Mouse (Mus musculus) kidney, embryonic 15.5 days (tissue): ENCODE measurements around the gene Aunip. TPM values are rescaled to one million over a fixed set of nuclear protein-coding genes. Genes with fewer than 3 reads are reported as not detected.

Experiments used
- ATAC-seq: fragments of 200-750 bp; cut with Nextera tagmentation; replicated peaks from 2 replicates; pipeline ENCODE4 v1.8.0; 2017; ENCODE audit warnings: moderate TSS enrichment; ENCODE audit not compliant: low FRiP score
- H3K27ac ChIP-seq: fragments of 300-500 bp; sonication (generic); 2 replicates; pipeline ENCODE4 v1.5.1; 2015; ENCODE audit warnings: mild to moderate bottlenecking, inconsistent platforms
- H3K27me3 ChIP-seq: fragments of 300-500 bp; sonication (generic); 2 replicates; pipeline ENCODE4 v1.6.1; 2015; ENCODE audit warnings: inconsistent platforms
- H3K36me3 ChIP-seq: fragments of 300-500 bp; sonication (generic); 2 replicates; pipeline ENCODE4 v1.6.1; 2015; ENCODE audit warnings: inconsistent platforms
- H3K4me1 ChIP-seq: fragments of 300-500 bp; sonication (generic); 2 replicates; pipeline ENCODE4 v1.6.1; 2015; ENCODE audit warnings: inconsistent platforms
- H3K4me2 ChIP-seq: fragments of 300-500 bp; sonication (generic); 2 replicates; pipeline ENCODE4 v1.6.1; 2015; ENCODE audit warnings: moderate library complexity, mild to moderate bottlenecking, inconsistent platforms
- H3K4me3 ChIP-seq: fragments of 300-500 bp; sonication (generic); replicated peaks from 2 replicates; pipeline ENCODE4 v1.5.1; 2015; ENCODE audit warnings: mild to moderate bottlenecking, inconsistent platforms
- H3K9ac ChIP-seq: fragments of 300-500 bp; sonication (generic); 2 replicates; pipeline ENCODE4 v1.6.1; 2015; ENCODE audit warnings: mild to moderate bottlenecking, inconsistent platforms
- H3K9me3 ChIP-seq: fragments of 300-500 bp; sonication (generic); replicated peaks from 2 replicates; pipeline ENCODE4 v1.6.1; 2016; ENCODE audit warnings: inconsistent platforms
- WGBS: fragments of 180-500 bp; shearing (Covaris S2); methylation state at CpG from one replicate; pipeline ENCODE4 v1.1.7; 2015; ENCODE audit warnings: mixed read lengths; 5-methylcytosine and 5-hydroxymethylcytosine counted together
- polyA plus RNA-seq: library from polyadenylated mRNA; unstranded; fragments of >200 nt; fragmentation: Nextera tagmentation; extraction: Ambion mirVana; gene quantifications from 2 replicates; pipeline ENCODE4 v1.2.1, GENCODE M21; 2015

Gene Aunip
- polyA plus RNA-seq, 1 experiment from 2014 or later, result 17.8 TPM

DNA sequence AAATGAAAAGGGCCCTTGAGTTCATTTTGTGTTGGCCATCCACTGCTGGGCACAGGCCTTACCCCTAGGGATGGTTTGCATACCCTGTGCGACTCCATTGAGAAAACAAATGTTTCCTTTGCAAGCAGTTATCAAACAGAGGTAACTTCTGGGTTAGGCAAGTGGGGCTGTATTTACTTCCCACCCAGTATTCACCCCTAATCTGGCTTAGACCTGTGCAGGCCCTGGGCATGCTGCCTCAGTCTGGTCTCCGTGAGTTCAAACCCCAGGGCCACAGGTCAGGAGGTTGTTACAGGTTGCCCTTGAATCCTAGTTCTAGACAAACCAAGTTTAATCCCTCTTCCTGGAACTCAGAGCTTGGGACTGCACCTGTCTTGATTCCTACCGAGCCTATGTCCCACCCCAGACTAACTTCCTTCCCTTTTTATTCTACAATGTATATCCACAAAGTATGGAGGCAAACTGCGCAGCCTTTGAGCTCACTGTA is 5.5 kb upstream of the Aunip start:
- Histone ChIP-seq H3K27me3 (no peaks in the 10 kb centered on the region), H3K4me3 (no peak overlapping the region), H3K27ac (no peak overlapping the region), H3K4me2 (no peak overlapping the region), H3K4me1 (no peaks in the 10 kb centered on the region), H3K9ac (no peak overlapping the region), H3K36me3 (no peaks in the 10 kb centered on the region), H3K9me3 (no peaks in the 10 kb centered on the region)
- WGBS, result 90% methylated on average over 4 of the region's 4 CpGs
- no peak for ATAC-seq

DNA sequence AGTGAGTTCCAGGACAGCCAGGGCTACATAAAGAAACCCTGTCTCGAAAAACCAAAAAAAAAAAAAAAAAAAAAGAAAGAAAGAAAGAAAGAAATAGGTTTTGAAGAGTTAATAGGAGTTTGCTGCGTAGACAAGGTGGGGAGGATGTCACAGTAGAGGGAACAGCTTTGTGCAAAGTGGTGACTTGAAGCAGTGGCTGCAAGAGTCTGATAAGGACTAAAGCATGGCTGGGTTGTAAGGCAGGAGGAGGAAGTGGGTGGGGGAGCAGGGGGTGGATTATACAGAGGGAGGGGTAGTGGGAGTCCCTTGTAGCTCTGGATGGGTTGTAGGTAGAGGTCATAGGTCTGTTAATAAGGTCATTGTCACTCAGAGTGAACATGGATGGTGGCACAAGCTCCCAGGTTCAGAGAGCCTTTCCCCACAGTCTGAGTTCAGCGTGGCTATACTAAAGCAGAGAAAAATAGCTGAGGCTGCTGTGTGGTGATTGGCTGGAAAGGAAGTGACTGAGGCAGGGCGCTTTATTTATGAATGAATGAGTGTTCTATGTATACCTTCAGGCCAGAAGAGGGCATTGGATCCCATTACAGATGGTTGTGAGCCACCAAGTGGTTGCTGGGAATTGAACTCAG is 4.7 kb upstream of the Aunip start:
- WGBS, result 82% methylated on average over 3 of the region's 4 CpGs
- ATAC-seq, result no peak
- H3K4me2 ChIP-seq, result no peak overlapping the region

DNA sequence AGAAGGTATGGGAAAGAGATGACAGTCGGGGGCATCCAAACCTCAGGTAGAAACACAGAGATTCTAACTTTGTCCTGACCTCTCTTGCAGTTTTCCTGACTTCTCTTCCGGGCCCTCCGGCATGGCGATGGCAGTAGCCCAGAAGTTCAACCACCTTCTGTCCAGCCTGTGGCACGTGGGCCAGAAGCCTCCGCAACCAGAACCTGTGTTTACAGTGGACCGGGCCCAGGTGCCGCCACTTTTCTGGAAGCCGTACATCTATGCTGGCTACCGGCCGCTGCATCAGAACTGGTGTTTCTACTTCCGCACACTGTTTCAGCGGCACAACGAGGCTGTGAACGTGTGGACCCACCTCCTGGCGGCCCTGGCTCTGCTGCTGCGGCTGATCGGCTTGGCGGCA is 4.1 kb upstream of the Aunip start:
- no peak overlapping the region for H3K9ac ChIP-seq
- H3K9me3 ChIP-seq, result no peaks in the 10 kb centered on the region
- H3K27ac ChIP-seq, result no peak overlapping the region
- H3K27me3 ChIP-seq, result no peaks in the 10 kb centered on the region
- no peak overlapping the region for H3K4me2 ChIP-seq
- WGBS, result 87% methylated on average over 19 of the region's 19 CpGs
- ATAC-seq, result no peak
- no peak overlapping the region for H3K4me3 ChIP-seq
- H3K4me1 ChIP-seq, result peaks cover 11% of the 10 kb centered on the region
- H3K36me3 ChIP-seq, result no peaks in the 10 kb centered on the region

More for the DNA sequence above, 4.7 kb upstream of the Aunip start:
- Histone ChIP-seq H3K36me3 (no peaks in the 10 kb centered on the region), H3K27me3 (no peaks in the 10 kb centered on the region), H3K27ac (no peak overlapping the region), H3K9ac (no peak overlapping the region), H3K4me3 (no peak overlapping the region), H3K4me1 (peaks cover 4% of the 10 kb centered on the region), H3K9me3 (no peaks in the 10 kb centered on the region)

DNA sequence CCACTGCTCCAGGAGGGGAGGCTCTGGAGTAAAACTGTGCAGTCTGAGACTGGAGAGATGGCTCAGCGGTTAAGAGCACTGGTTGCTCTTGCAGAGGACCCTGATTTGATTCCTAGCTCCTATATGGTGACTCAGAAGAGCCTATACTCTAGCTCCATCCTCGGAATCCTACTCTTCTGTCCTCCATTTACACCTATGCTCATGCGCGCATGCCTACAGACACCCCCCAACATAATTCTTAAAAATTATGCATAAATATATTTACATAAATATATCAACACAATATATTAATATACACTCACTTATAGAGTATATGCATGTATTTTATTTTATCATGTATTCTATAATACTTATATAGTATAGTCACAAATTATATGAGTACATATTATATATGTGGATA is 403 bp upstream of the Aunip start:
- Histone ChIP-seq H3K9ac (0 out of 2 replicates have a peak overlapping the region, but pooled peaks have one; percentile 10), H3K4me3 (peak overlapping the region; percentile 64), H3K27me3 (no peaks in the 10 kb centered on the region), H3K4me1 (peaks cover 33% of the 10 kb centered on the region), H3K36me3 (no peaks in the 10 kb centered on the region), H3K27ac (no peak overlapping the region), H3K4me2 (peak overlapping the region; percentile 95), H3K9me3 (no peaks in the 10 kb centered on the region)
- WGBS, result 79% methylated on average over 4 of the region's 4 CpGs
- no peak for ATAC-seq

DNA sequence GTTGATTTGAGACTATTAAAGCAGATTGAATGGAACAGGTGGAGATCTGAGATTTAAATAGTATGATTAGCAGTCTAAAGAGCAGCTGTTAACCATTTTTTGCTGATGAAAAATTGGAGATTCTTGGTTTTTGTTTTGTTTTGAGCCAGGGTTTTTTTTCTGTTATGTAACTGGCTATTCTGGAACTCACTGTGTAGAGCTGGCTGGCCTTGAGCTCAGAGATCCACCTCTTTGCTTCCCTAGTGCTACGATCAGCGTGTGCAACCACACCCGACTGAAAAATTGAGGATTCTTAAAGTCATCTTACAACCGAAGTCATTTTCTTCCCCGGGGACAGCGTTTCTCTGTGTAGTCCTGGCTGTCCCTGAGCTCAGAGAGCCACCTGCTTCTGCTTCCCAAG is 931 bp downstream of the Aunip start:
- peak overlapping the region; percentile 64 for H3K4me3 ChIP-seq
- no peaks in the 10 kb centered on the region for H3K9me3 ChIP-seq
- H3K27me3 ChIP-seq, result no peaks in the 10 kb centered on the region
- peak overlapping the region; percentile 67 for H3K9ac ChIP-seq
- ATAC-seq, result no peak
- WGBS, result 67% methylated on average over 6 of the region's 6 CpGs
- peak overlapping the region; percentile 95 for H3K4me2 ChIP-seq
- H3K27ac ChIP-seq, result no peak overlapping the region
- H3K36me3 ChIP-seq, result no peaks in the 10 kb centered on the region
- H3K4me1 ChIP-seq, result peaks cover 35% of the 10 kb centered on the region

DNA sequence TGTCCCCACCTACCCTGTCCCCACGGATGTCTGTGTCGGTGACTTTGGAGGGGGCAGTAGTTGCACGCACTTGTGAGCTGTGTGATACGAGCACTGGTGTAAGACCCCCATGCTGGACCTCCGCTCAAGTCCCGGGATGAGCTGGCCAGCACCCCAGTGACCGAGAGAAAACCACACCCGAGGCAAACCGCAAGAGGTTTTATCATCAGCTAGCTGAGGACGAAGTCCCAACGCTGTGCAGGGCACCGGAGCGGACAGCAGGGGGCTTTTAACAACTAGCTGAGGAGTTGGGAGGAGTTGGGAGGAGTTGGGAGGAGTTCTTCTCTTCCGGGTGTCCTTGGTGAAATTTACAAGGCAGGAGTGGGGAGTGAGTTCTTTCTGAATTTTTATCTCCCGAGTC is 2.0 kb downstream of the Aunip start:
- Histone ChIP-seq H3K9ac (no peak overlapping the region), H3K4me2 (peak overlapping the region; percentile 56), H3K4me3 (peak overlapping the region; percentile 27), H3K4me1 (peaks cover 42% of the 10 kb centered on the region), H3K9me3 (no peaks in the 10 kb centered on the region), H3K27me3 (no peaks in the 10 kb centered on the region), H3K27ac (peak overlapping the region; percentile 43; the same call in 1 of the 2 replicates), H3K36me3 (no peaks in the 10 kb centered on the region)
- peak; percentile 31 for ATAC-seq
- 12% methylated on average over 15 of the region's 15 CpGs for WGBS

DNA sequence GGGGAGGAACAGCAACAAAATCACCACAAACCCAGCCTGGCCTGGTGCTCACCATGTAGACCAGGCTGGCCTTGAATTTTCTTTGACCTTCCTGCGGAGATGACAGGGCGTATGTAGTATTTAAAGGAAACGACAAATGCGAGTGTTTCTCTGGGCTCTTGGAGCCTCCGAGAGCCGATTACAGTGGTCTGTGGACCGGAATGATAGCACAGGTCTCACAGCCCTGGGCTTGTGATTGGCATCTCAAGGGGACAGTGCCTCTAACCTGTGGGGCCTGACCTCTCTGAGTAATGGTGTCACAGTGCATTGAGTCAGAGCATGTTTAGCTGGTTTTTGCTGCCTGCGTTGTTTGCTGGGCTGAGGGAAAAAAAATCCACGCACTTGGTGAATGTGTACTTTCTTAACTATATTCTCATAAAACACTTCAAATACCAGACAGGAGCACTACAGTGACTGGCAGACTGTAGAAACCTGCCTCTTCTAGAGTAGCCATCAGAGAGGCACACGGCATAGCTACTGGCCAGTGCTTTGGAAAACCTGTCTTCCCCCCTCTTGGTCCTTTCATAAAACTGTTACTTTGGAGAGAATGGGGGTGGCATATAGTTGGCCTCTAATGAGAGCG is 3.6 kb downstream of the Aunip start:
- no peaks in the 10 kb centered on the region for H3K9me3 ChIP-seq
- peaks cover 43% of the 10 kb centered on the region for H3K4me1 ChIP-seq
- no peak overlapping the region for H3K27ac ChIP-seq
- 79% methylated on average over 11 of the region's 11 CpGs for WGBS
- no peak overlapping the region for H3K9ac ChIP-seq
- no peak overlapping the region for H3K4me3 ChIP-seq
- H3K36me3 ChIP-seq, result no peaks in the 10 kb centered on the region
- no peak overlapping the region for H3K4me2 ChIP-seq
- no peaks in the 10 kb centered on the region for H3K27me3 ChIP-seq
- ATAC-seq, result no peak

DNA sequence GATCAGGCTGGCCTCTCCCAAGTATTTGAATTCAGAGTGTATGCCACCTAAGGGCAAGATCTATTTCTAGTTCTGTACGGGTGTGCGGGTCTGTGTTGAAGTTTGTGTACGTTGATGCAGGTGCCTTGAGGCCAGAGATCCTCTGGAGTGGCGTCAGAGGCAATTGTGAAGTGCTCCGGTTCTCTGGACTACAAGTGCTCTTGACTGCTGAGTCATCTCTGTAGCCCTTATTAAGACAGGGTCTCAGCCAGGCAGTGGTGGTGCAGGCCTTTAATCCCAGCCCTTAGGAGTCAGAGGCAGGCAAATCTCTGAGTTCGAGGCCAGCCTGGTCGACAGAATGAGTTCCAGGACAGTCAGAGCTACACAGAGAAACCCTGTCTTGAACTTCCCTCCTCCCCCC is 4.8 kb downstream of the Aunip start:
- peaks cover 7% of the 10 kb centered on the region for H3K36me3 ChIP-seq
- H3K4me2 ChIP-seq, result no peak overlapping the region
- no peaks in the 10 kb centered on the region for H3K27me3 ChIP-seq
- 78% methylated on average over 7 of the region's 7 CpGs for WGBS
- ATAC-seq, result no peak
- no peaks in the 10 kb centered on the region for H3K9me3 ChIP-seq
- H3K27ac ChIP-seq, result no peak overlapping the region
- no peak overlapping the region for H3K4me3 ChIP-seq
- no peak overlapping the region for H3K9ac ChIP-seq
- H3K4me1 ChIP-seq, result peaks cover 43% of the 10 kb centered on the region

DNA sequence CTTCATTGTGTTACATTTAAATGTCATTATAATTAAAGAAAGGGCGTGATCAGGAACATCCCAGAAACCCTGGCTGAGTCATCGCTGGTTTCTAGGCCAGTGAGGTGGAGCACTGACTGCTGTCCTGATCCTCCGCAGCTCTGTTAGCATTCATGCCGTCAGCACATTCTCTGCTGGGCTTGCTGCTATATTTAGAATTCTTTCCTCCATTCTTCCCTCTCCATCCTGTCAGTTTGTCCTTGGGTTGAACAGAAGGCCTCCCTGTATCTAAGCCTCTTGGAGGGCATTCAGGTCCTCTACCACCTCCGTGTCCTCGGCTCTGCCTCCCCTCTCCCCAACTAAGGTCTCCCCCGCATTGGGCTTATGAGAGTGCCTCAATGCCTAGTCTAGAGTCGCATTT is 6.2 kb downstream of the Aunip start:
- no peak overlapping the region for H3K4me2 ChIP-seq
- ATAC-seq, result no peak
- peak overlapping the region; percentile 15; the same call in 1 of the 2 replicates for H3K27ac ChIP-seq
- no peak overlapping the region for H3K9ac ChIP-seq
- no peak overlapping the region for H3K4me3 ChIP-seq
- H3K36me3 ChIP-seq, result peaks cover 20% of the 10 kb centered on the region
- 66% methylated on average over 8 of the region's 8 CpGs for WGBS
- H3K9me3 ChIP-seq, result no peaks in the 10 kb centered on the region
- H3K27me3 ChIP-seq, result no peaks in the 10 kb centered on the region
- H3K4me1 ChIP-seq, result peaks cover 30% of the 10 kb centered on the region

DNA sequence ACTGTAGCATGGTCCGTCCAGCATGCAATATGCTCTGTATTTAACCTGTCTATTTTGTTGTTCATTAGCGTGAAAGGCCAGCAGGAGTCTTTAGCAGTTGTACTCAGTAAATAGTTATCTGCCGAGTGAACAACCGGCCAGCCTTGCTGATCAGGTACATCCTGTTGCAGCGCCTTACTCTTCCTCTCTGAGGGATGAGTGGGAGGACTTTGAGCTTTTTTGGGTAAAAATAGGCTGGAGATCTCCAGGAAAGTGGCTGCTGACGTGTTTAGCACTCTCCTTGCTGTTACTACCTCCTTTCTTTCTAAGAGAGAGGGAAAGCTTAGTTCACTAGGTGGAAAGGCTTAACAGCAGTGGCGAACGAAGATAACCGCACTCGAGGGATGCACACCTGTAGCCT is 6.9 kb downstream of the Aunip start:
- 84% methylated on average over 10 of the region's 10 CpGs for WGBS
- no peaks in the 10 kb centered on the region for H3K27me3 ChIP-seq
- peaks cover 27% of the 10 kb centered on the region for H3K36me3 ChIP-seq

DNA sequence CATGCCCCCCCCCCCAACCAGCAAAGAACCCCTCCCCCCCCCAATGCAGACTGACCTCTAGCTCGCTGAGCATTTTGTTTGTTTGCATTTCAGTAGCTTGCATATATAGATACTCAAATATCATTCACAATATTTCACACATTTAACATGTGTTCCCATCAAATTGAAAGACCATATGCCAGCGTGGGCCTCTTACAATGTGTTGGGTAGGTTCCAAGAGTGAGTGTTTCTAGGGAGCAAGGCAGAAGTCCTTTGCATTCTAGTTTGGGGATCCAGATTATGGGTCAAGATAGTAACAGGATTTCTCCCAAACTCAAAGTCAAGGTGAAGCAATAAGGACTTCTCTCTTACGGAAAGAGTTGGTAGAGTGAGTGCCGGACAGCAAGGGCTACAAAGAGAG is 7.7 kb downstream of the Aunip start:
- Histone ChIP-seq H3K36me3 (peaks cover 35% of the 10 kb centered on the region), H3K27me3 (no peaks in the 10 kb centered on the region), H3K27ac (no peak overlapping the region), H3K4me1 (peaks cover 19% of the 10 kb centered on the region), H3K4me3 (no peak overlapping the region), H3K9me3 (no peaks in the 10 kb centered on the region), H3K9ac (no peak overlapping the region), H3K4me2 (no peak overlapping the region)
- WGBS, result 94% methylated on average over 4 of the region's 4 CpGs
- ATAC-seq, result no peak

More for the DNA sequence above, 6.9 kb downstream of the Aunip start:
- H3K4me3 ChIP-seq, result no peak overlapping the region
- peaks cover 25% of the 10 kb centered on the region for H3K4me1 ChIP-seq
- H3K4me2 ChIP-seq, result no peak overlapping the region
- no peak for ATAC-seq
- no peaks in the 10 kb centered on the region for H3K9me3 ChIP-seq
- H3K9ac ChIP-seq, result no peak overlapping the region
- no peak overlapping the region for H3K27ac ChIP-seq

DNA sequence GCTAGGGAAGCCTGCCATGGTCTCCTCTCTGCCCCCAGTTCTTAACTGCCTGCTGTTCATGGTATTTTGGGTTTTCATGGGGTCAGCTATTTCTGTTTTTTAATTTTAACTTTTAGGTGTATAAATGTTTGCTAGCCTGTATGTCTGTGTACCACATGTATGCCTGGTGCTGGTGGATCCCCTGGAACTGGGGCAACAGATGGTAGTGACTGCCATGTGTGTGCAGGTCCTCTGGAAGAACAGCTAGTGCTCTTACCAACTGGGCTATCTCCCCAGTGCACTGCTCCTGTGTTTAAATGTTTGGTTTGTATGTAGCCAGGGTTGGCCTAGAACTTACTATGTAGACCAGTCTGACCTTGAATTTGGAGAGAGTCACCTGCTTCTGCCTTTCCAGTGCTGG is 8.5 kb downstream of the Aunip start:
- Histone ChIP-seq H3K36me3 (peaks cover 42% of the 10 kb centered on the region), H3K4me1 (peaks cover 12% of the 10 kb centered on the region), H3K27me3 (no peaks in the 10 kb centered on the region), H3K27ac (no peak overlapping the region), H3K4me3 (no peak overlapping the region), H3K4me2 (no peak overlapping the region), H3K9ac (no peak overlapping the region), H3K9me3 (no peaks in the 10 kb centered on the region)
- no peak for ATAC-seq
